Mouse (Mus musculus) induced T-regulatory cell, adult 2 months (primary cell): ENCODE results near the gene Mrps10.
"Not testable (repeated sequence)": the region's sequence is repeated elsewhere in the genome, so short reads cannot be mapped to it uniquely, and the experiment has no call there.

ENCODE experiments used
- DNase-seq: peaks from one replicate; pipeline ENCODE4 v3.0.0-alpha.2; 2012; ENCODE audit warnings: low read depth

Mrps10 gene

GRCm38 (mm10) chr17:47383266-47383665 is 14.6 kb downstream of the Mrps10 start:
- DNase-seq, result no peak

GRCm38 (mm10) chr17:47384064-47384463 is 15.4 kb downstream of the Mrps10 start:
- DNase-seq, result no peak

- no peak for DNase-seq
These were observed 16.5 kb downstream of the Mrps10 start, which contains the start of gene Guca1b for GRCm38 (mm10) chr17:47385145-47385544. Gene Guca1b (plus strand): TSS chr17:47385393.

GRCm38 (mm10) chr17:47386649-47387048 is 18.0 kb downstream of the Mrps10 start:
- DNase-seq, result peak; percentile 78

- DNase-seq, result peak; percentile 46
These were observed 25.7 kb downstream of the Mrps10 start for GRCm38 (mm10) chr17:47394223-47394869.

- peak; percentile 76 for DNase-seq
These were observed 26.8 kb downstream of the Mrps10 start for GRCm38 (mm10) chr17:47395376-47395913.

GRCm38 (mm10) chr17:47399091-47399490 is 30.4 kb downstream of the Mrps10 start:
- no peak for DNase-seq

GRCm38 (mm10) chr17:47400451-47400850 is 31.8 kb downstream of the Mrps10 start, which contains the start of gene Guca1a:
Gene Guca1a (minus strand): TSS chr17:47400584.
- DNase-seq, result no peak

GRCm38 (mm10) chr17:47407717-47408557 is 39.2 kb downstream of the Mrps10 start:
- peak; percentile 20 for DNase-seq

- peak; percentile 73 for DNase-seq
These were observed 39.8 kb downstream of the Mrps10 start for GRCm38 (mm10) chr17:47408558-47408898.

GRCm38 (mm10) chr17:47409897-47410861 is 41.5 kb downstream of the Mrps10 start:
- peak; percentile 6 for DNase-seq

- no peak for DNase-seq
These were observed 51.5 kb downstream of the Mrps10 start for GRCm38 (mm10) chr17:47420195-47420594.

- no peak for DNase-seq
These were observed 52.9 kb downstream of the Mrps10 start for GRCm38 (mm10) chr17:47421566-47421965.

- DNase-seq, result not testable (repeated sequence)
These were observed 53.9 kb downstream of the Mrps10 start for GRCm38 (mm10) chr17:47422616-47423015.

GRCm38 (mm10) chr17:47424186-47424585 is 55.5 kb downstream of the Mrps10 start:
- no peak for DNase-seq

- peak; percentile 20 for DNase-seq
These were observed 58.6 kb downstream of the Mrps10 start for GRCm38 (mm10) chr17:47427316-47427715.

GRCm38 (mm10) chr17:47428831-47429304 is 60.2 kb downstream of the Mrps10 start:
- DNase-seq, result no peak

- peak; percentile 48 for DNase-seq
These were observed 62.1 kb downstream of the Mrps10 start for GRCm38 (mm10) chr17:47430815-47431214.
